10 mouse cellular contexts compared by ENCODE assay signal in the genomic region with DNA sequence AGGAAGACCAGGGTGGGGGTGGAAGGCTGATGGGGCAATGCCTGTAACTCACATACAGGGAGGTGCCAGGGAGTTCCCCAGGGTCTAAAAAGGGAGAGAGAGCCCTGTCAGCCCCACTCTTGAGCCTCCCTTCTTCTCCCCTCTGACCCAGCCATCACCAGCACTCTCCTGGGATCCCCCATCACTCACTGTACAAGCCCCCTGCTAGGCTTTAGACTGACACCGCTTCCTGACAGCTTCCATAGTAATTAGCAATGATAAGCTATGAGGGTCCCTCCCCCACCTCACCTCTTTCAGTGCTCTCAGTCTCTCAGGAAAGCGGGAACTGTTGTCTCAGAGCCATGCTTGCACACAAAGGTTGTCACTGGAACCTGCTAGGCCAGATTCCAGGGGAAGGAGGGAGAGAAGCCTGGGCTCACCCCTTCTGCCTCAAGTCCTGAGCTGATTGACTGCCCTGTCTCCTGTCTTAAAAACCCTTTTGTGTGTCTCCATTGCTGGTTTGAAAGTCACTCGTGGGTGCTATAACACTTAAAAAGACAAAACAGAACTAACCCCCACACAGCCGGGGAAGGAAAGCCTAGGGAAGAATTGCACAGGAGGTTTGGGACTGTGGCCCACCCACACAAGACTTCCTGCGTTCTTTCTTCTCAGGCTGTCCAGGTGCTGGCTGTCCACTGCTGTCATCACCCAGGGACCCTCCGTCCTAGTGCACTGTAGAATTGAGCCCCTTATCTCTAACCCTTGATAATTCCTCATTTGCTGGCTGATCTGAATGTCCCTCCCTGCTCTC. TPM values are rescaled to one million over a fixed set of nuclear protein-coding genes. Genes with fewer than 3 reads are reported as not detected.
DNase-seq lines count a peak whose midpoint lies in the region; ATAC-seq and TF ChIP-seq lines count a peak whose summit lies in the region.
"Had no signal": no experiment of that assay in that cellular context is flagged by ENCODE, and none has a peak within 500 bp of the region (broad histone marks: within the 10 kb centered on the region; RNA-seq: fewer than 3 reads in every experiment).

No protein-coding gene starts in this region.

- DNase-seq in heart, postnatal 14 days, result no peak
- peak; percentile 57 for DNase-seq in ES-CJ7 (ENCODE audit: low read depth, low spot score)
- DNase-seq in embryonic facial prominence, embryonic 10.5 days (ENCODE audit: low spot score), result peak; percentile 68
- no peak for DNase-seq in T-cell, adult 2 months (ENCODE audit: low spot score)
- DNase-seq in left cerebral cortex, postnatal 10 days (ENCODE audit: extremely low spot score in 1 of 2, low spot score in 2 of 2), result no peak

- no peak overlapping the region for H3K4me2 ChIP-seq in heart, embryonic 15.5 days
- no peak overlapping the region for H3K4me2 ChIP-seq in intestine, postnatal 0 days (replicated peaks; ENCODE audit: low read depth)

- no peak overlapping the region for H3K4me3 ChIP-seq in heart, embryonic 15.5 days
- peak overlapping the region; percentile 21; the same call in 1 of the 2 replicates for H3K4me3 ChIP-seq in embryonic facial prominence, embryonic 10.5 days
- no peak overlapping the region for H3K4me3 ChIP-seq in intestine, postnatal 0 days (ENCODE audit: low read depth, low read length)

- no peaks in the 10 kb centered on the region for H3K27me3 ChIP-seq in heart, embryonic 15.5 days
- H3K27me3 ChIP-seq in embryonic facial prominence, embryonic 10.5 days (replicated peaks; ENCODE audit: low read depth, poor library complexity, severe bottlenecking), result no peaks in the 10 kb centered on the region
- H3K27me3 ChIP-seq in intestine, postnatal 0 days (replicated peaks; ENCODE audit: control insufficient read depth, insufficient read depth, low read length), result no peaks in the 10 kb centered on the region

- no peaks in the 10 kb centered on the region for H3K36me3 ChIP-seq in heart, embryonic 15.5 days
- no peaks in the 10 kb centered on the region for H3K36me3 ChIP-seq in embryonic facial prominence, embryonic 10.5 days (replicated peaks)
- no peaks in the 10 kb centered on the region for H3K36me3 ChIP-seq in intestine, postnatal 0 days (ENCODE audit: control insufficient read depth, insufficient read depth)

- peak overlapping the region; percentile 46 for H3K27ac ChIP-seq in heart, embryonic 15.5 days
- H3K27ac ChIP-seq in embryonic facial prominence, embryonic 10.5 days (replicated peaks), result peak overlapping the region; percentile 81
- H3K27ac ChIP-seq in intestine, postnatal 0 days (ENCODE audit: low read depth, low read length), result peak overlapping the region; percentile 74; the same call in 1 of the 2 replicates

- intact Hi-C loops in heart, postnatal 14 days (cut with DNase I), result no loop called here
- intact Hi-C loops in left cerebral cortex, postnatal 10 days (cut with DNase I), result no loop called here

- no peak for TF ChIP-seq CTCF in intestine, postnatal 0 days (IDR thresholded peaks at IDR 0.05; ENCODE audit: low read depth)

- no peaks in the 10 kb centered on the region for H3K9me3 ChIP-seq in heart, embryonic 15.5 days (replicated peaks)
- no peaks in the 10 kb centered on the region for H3K9me3 ChIP-seq in embryonic facial prominence, embryonic 10.5 days
- no peaks in the 10 kb centered on the region for H3K9me3 ChIP-seq in intestine, postnatal 0 days (ENCODE audit: control insufficient read depth)

- no peak overlapping the region for H3K9ac ChIP-seq in heart, embryonic 15.5 days
- 0 out of 2 replicates have a peak overlapping the region, but pooled peaks have one; percentile 7 for H3K9ac ChIP-seq in intestine, postnatal 0 days (ENCODE audit: low read depth, low read length)

- H3K4me1 ChIP-seq in heart, embryonic 15.5 days (replicated peaks), result peaks cover 26% of the 10 kb centered on the region
- peaks cover 29% of the 10 kb centered on the region for H3K4me1 ChIP-seq in embryonic facial prominence, embryonic 10.5 days
- peaks cover 9% of the 10 kb centered on the region; the same call in 1 of the 2 replicates for H3K4me1 ChIP-seq in intestine, postnatal 0 days (replicated peaks; ENCODE audit: control insufficient read depth, insufficient read depth, low read length)

- no peak; the same call in 1 of the 2 replicates for ATAC-seq in heart, embryonic 15.5 days (replicated peaks; ENCODE audit: insufficient number of reproducible peaks, insufficient read depth, low FRiP score, low read depth)
- no peak for ATAC-seq in intestine, postnatal 0 days
- ATAC-seq in megakaryocyte, adult 5-6 weeks (ENCODE audit: poor library complexity, severe bottlenecking), result no peak
- ATAC-seq: lung, postnatal 0 days had no signal

- 18% methylated on average over 6 of the region's 6 CpGs for WGBS in heart, embryonic 15.5 days
- 29% methylated on average over 6 of the region's 6 CpGs for WGBS in embryonic facial prominence, embryonic 10.5 days
- WGBS in intestine, postnatal 0 days, result 36% methylated on average over 6 of the region's 6 CpGs

RNA-seq across cellular contexts. Expression of gene Mb, which starts 5.7 kb away (rescaled TPM):
- polyA plus RNA-seq in heart, embryonic 15.5 days (2015; fragmentation: Nextera tagmentation; extraction: Ambion mirVana), result 776 and 844 TPM in 2 replicates
- total RNA-seq in heart, postnatal 14 days (2021), result over 10,000 TPM; 12,884 to 13,789 TPM
- 0.72 and 0.86 TPM in 2 replicates for polyA plus RNA-seq in embryonic facial prominence, embryonic 10.5 days (2016; fragmentation: Nextera tagmentation; extraction: Ambion mirVana)
- polyA plus RNA-seq in intestine, postnatal 0 days (2015; fragmentation: Nextera tagmentation; extraction: Ambion mirVana), result 0.16 and 0.24 TPM in 2 replicates
- total RNA-seq in megakaryocyte, adult 5-6 weeks (2015), result not detected in 2 replicates
- not detected in 2 replicates for total RNA-seq in megakaryocyte, adult 5-6 weeks (2017)
- not detected for total RNA-seq in left cerebral cortex, postnatal 10 days (2021)
- total RNA-seq: neutrophil, adult 5-6 weeks had no signal

RNA-seq across cellular contexts. Expression of gene Apol6, which starts 11.7 kb away (rescaled TPM):
- polyA plus RNA-seq in heart, embryonic 15.5 days (2015; fragmentation: Nextera tagmentation; extraction: Ambion mirVana), result 0.19 and 0.26 TPM in 2 replicates
- 1 to 10 TPM in 1 of 2 experiments, under 1 TPM in 1; 0.66 to 2.5 TPM for total RNA-seq in heart, postnatal 14 days (2021)
- 0.07 and 0.16 TPM in 2 replicates for polyA plus RNA-seq in embryonic facial prominence, embryonic 10.5 days (2016; fragmentation: Nextera tagmentation; extraction: Ambion mirVana)
- 0.67 and 1.3 TPM in 2 replicates for polyA plus RNA-seq in intestine, postnatal 0 days (2015; fragmentation: Nextera tagmentation; extraction: Ambion mirVana)
- not detected in 2 replicates for total RNA-seq in megakaryocyte, adult 5-6 weeks (2015)
- 0.04 TPM in 1 of 2 replicates, not detected in the other for total RNA-seq in megakaryocyte, adult 5-6 weeks (2017)
- total RNA-seq in left cerebral cortex, postnatal 10 days (2021), result under 1 TPM in 1 of 2 experiments, not detected in 1; 0.32 TPM
- total RNA-seq: neutrophil, adult 5-6 weeks had no signal
- polyA plus RNA-seq: lung, postnatal 0 days had no signal

Comparison
In these comparisons a context has a peak if more than half of its experiments do, and no peak if none do; other contexts are left out.
1. DNase-seq: peak in ES-CJ7 (single experiment) and embryonic facial prominence, embryonic 10.5 days (single experiment); none in heart, postnatal 14 days (0 of 2), T-cell, adult 2 months (single experiment) and left cerebral cortex, postnatal 10 days (0 of 2).
2. RNA of gene Mb, which starts 5.7 kb away (total RNA-seq): 12,884 to 13,789 TPM in heart, postnatal 14 days; not detected in left cerebral cortex, postnatal 10 days and not detected in megakaryocyte, adult 5-6 weeks; every median in the first group is over 1,000 times any median in the second.
3. Peak in every context shown above with its lines, with median percentiles within 50 percentile points of each other: H3K27ac ChIP-seq.